ENCODE assay signal across 22 mouse cellular contexts in genomic region chrX:142276573-142276972, GRCm38 (mm10). TPM values are rescaled to one million over a fixed set of nuclear protein-coding genes. Genes with fewer than 3 reads are reported as not detected.
DNase-seq lines count a peak whose midpoint lies in the region; ATAC-seq and TF ChIP-seq lines count a peak whose summit lies in the region.
"Had no signal": no experiment of that assay in that cellular context is flagged by ENCODE, and none has a peak within 500 bp of the region (broad histone marks: within the 10 kb centered on the region; RNA-seq: fewer than 3 reads in every experiment).

No protein-coding gene starts in this region.

- no peak for TF ChIP-seq CTCF in lung, embryonic 14.5 days (IDR thresholded peaks at IDR 0.05; ENCODE audit: low read depth)

- H3K9me3 ChIP-seq in lung, embryonic 14.5 days (ENCODE audit: low read depth, low read length), result no peaks in the 10 kb centered on the region
- no peaks in the 10 kb centered on the region for H3K9me3 ChIP-seq in limb, embryonic 10.5 days (replicated peaks)
- no peaks in the 10 kb centered on the region for H3K9me3 ChIP-seq in limb, embryonic 13.5 days
- no peaks in the 10 kb centered on the region for H3K9me3 ChIP-seq in midbrain, embryonic 16.5 days (replicated peaks; ENCODE audit: control insufficient read depth, low read length, poor library complexity, severe bottlenecking)
- no peaks in the 10 kb centered on the region for H3K9me3 ChIP-seq in hindbrain, embryonic 14.5 days (ENCODE audit: control insufficient read depth, low read length)
- H3K9me3 ChIP-seq: embryonic facial prominence, embryonic 15.5 days; forebrain, embryonic 15.5 days; hindbrain, embryonic 12.5 days had no signal

- H3K4me2 ChIP-seq in lung, embryonic 14.5 days, result no peak overlapping the region
- H3K4me2 ChIP-seq in limb, embryonic 13.5 days (replicated peaks), result no peak overlapping the region
- H3K4me2 ChIP-seq in midbrain, embryonic 16.5 days (ENCODE audit: low read length), result no peak overlapping the region
- H3K4me2 ChIP-seq in hindbrain, embryonic 14.5 days (replicated peaks), result no peak overlapping the region
- H3K4me2 ChIP-seq: embryonic facial prominence, embryonic 15.5 days; forebrain, embryonic 15.5 days; heart, embryonic 11.5 days; hindbrain, embryonic 12.5 days had no signal

- ATAC-seq in lung, embryonic 14.5 days (ENCODE audit: insufficient read depth), result no peak
- ATAC-seq in limb, embryonic 13.5 days (ENCODE audit: low FRiP score, low read depth), result peak; percentile 64; the same call in 1 of the 2 replicates
- ATAC-seq in midbrain, embryonic 16.5 days, result no peak
- no peak for ATAC-seq in hindbrain, embryonic 14.5 days (ENCODE audit: low FRiP score)
- ATAC-seq: CD4-positive, CD25-positive, alpha-beta regulatory T cell, adult 4 months; forebrain, embryonic 15.5 days; hindbrain, embryonic 16.5 days had no signal

- DNase-seq in lung, embryonic 14.5 days, result peak; percentile 6
- DNase-seq in lung, postnatal 4 days, result no peak
- DNase-seq in limb, embryonic 10.5 days (ENCODE audit: low spot score), result peak; percentile 29
- no peak for DNase-seq in hindbrain, embryonic 14.5 days (ENCODE audit: low spot score)
- DNase-seq: adrenal gland, adult 2 months; adrenal gland, postnatal 14 days; cerebellum, adult 11-12 months; cerebellum, adult 8-10 months; cerebellum, postnatal 10 days; cerebellum, postnatal 36 days; embryo, embryonic 11 days; gastrocnemius, postnatal 10 days; gastrocnemius, postnatal 36 days had no signal

- no peaks in the 10 kb centered on the region for H3K36me3 ChIP-seq in lung, embryonic 14.5 days (ENCODE audit: insufficient read depth)
- H3K36me3 ChIP-seq in limb, embryonic 10.5 days, result no peaks in the 10 kb centered on the region
- H3K36me3 ChIP-seq in limb, embryonic 13.5 days, result no peaks in the 10 kb centered on the region
- H3K36me3 ChIP-seq in midbrain, embryonic 16.5 days (ENCODE audit: control insufficient read depth, insufficient read depth, low read length), result no peaks in the 10 kb centered on the region
- no peaks in the 10 kb centered on the region for H3K36me3 ChIP-seq in hindbrain, embryonic 14.5 days (replicated peaks; ENCODE audit: control insufficient read depth, insufficient read depth)
- H3K36me3 ChIP-seq: embryonic facial prominence, embryonic 15.5 days; forebrain, embryonic 15.5 days; hindbrain, embryonic 12.5 days had no signal

- H3K4me3 ChIP-seq in lung, embryonic 14.5 days (ENCODE audit: low read depth, low read length), result no peak overlapping the region
- no peak overlapping the region for H3K4me3 ChIP-seq in limb, embryonic 10.5 days
- H3K4me3 ChIP-seq in limb, embryonic 13.5 days, result no peak overlapping the region
- H3K4me3 ChIP-seq in midbrain, embryonic 16.5 days (ENCODE audit: low read depth, low read length), result no peak overlapping the region
- H3K4me3 ChIP-seq in hindbrain, embryonic 14.5 days (replicated peaks; ENCODE audit: low read length), result no peak overlapping the region
- H3K4me3 ChIP-seq: embryonic facial prominence, embryonic 15.5 days; forebrain, embryonic 15.5 days; hindbrain, embryonic 12.5 days had no signal

- no peaks in the 10 kb centered on the region for H3K4me1 ChIP-seq in lung, embryonic 14.5 days (ENCODE audit: insufficient read depth)
- H3K4me1 ChIP-seq in limb, embryonic 10.5 days, result no peaks in the 10 kb centered on the region
- no peaks in the 10 kb centered on the region for H3K4me1 ChIP-seq in limb, embryonic 13.5 days
- H3K4me1 ChIP-seq in midbrain, embryonic 16.5 days (ENCODE audit: control insufficient read depth, insufficient read depth, low read length), result no peaks in the 10 kb centered on the region
- H3K4me1 ChIP-seq in hindbrain, embryonic 14.5 days (replicated peaks; ENCODE audit: control insufficient read depth, insufficient read depth, low read length), result no peaks in the 10 kb centered on the region
- H3K4me1 ChIP-seq: embryonic facial prominence, embryonic 15.5 days; forebrain, embryonic 15.5 days; hindbrain, embryonic 12.5 days had no signal

- no peaks in the 10 kb centered on the region for H3K27me3 ChIP-seq in lung, embryonic 14.5 days (ENCODE audit: insufficient read depth, low read length)
- peaks cover 84% of the 10 kb centered on the region for H3K27me3 ChIP-seq in limb, embryonic 10.5 days (ENCODE audit: low read depth, poor library complexity, severe bottlenecking)
- peaks cover 28% of the 10 kb centered on the region; the same call in 1 of the 2 replicates for H3K27me3 ChIP-seq in limb, embryonic 13.5 days
- peaks cover 4% of the 10 kb centered on the region for H3K27me3 ChIP-seq in midbrain, embryonic 16.5 days (ENCODE audit: control insufficient read depth, insufficient read depth, low read depth, low read length)
- H3K27me3 ChIP-seq in hindbrain, embryonic 14.5 days (ENCODE audit: control insufficient read depth, insufficient read depth, low read length), result peaks cover 2% of the 10 kb centered on the region; the same call in 1 of the 2 replicates
- H3K27me3 ChIP-seq: forebrain, embryonic 15.5 days had no signal

- no peak overlapping the region for H3K9ac ChIP-seq in lung, embryonic 14.5 days
- H3K9ac ChIP-seq in limb, embryonic 13.5 days, result no peak overlapping the region
- H3K9ac ChIP-seq in midbrain, embryonic 16.5 days (ENCODE audit: low read depth, low read length), result no peak overlapping the region
- H3K9ac ChIP-seq in hindbrain, embryonic 14.5 days, result no peak overlapping the region
- H3K9ac ChIP-seq: embryonic facial prominence, embryonic 15.5 days; forebrain, embryonic 15.5 days; hindbrain, embryonic 12.5 days had no signal

- H3K27ac ChIP-seq in lung, embryonic 14.5 days (ENCODE audit: low read depth), result no peak overlapping the region
- H3K27ac ChIP-seq in limb, embryonic 10.5 days, result no peak overlapping the region
- no peak overlapping the region for H3K27ac ChIP-seq in limb, embryonic 13.5 days
- H3K27ac ChIP-seq in midbrain, embryonic 16.5 days (ENCODE audit: low read length), result no peak overlapping the region
- H3K27ac ChIP-seq in hindbrain, embryonic 14.5 days, result no peak overlapping the region
- H3K27ac ChIP-seq: embryonic facial prominence, embryonic 15.5 days; forebrain, embryonic 15.5 days; hindbrain, embryonic 12.5 days had no signal

- 17% methylated on average over 3 of the region's 3 CpGs for WGBS in lung, embryonic 14.5 days
- WGBS in limb, embryonic 10.5 days, result 52% methylated on average over 3 of the region's 3 CpGs
- WGBS in limb, embryonic 13.5 days, result 45% methylated on average over 3 of the region's 3 CpGs
- WGBS in midbrain, embryonic 16.5 days, result 64% methylated on average over 3 of the region's 3 CpGs
- WGBS in hindbrain, embryonic 14.5 days, result 70% methylated on average over 3 of the region's 3 CpGs

RNA-seq across cellular contexts. Expression of gene Kcne1l, which starts 29.5 kb away (rescaled TPM):
- 29.4 and 29.6 TPM in 2 replicates for polyA plus RNA-seq in lung, embryonic 14.5 days (2014; fragmentation: Nextera tagmentation; extraction: Ambion mirVana)
- 4.6 and 11.3 TPM in 2 replicates for polyA plus RNA-seq in limb, embryonic 10.5 days (2016; fragmentation: Nextera tagmentation; extraction: Ambion mirVana)
- polyA plus RNA-seq in limb, embryonic 13.5 days (2015; fragmentation: Nextera tagmentation; extraction: Ambion mirVana), result 50.9 and 51.1 TPM in 2 replicates
- polyA plus RNA-seq in midbrain, embryonic 16.5 days (2015; fragmentation: Nextera tagmentation; extraction: Ambion mirVana), result 22.5 and 31.3 TPM in 2 replicates
- 33.0 and 33.8 TPM in 2 replicates for polyA plus RNA-seq in hindbrain, embryonic 14.5 days (2014; fragmentation: Nextera tagmentation; extraction: Ambion mirVana)
- polyA plus RNA-seq: C2C12; CD4-positive, CD25-positive, alpha-beta regulatory T cell, adult 4 months had no signal

RNA-seq across cellular contexts. Expression of gene Nxt2, which starts 50.0 kb away (rescaled TPM):
- polyA plus RNA-seq in lung, embryonic 14.5 days (2014; fragmentation: Nextera tagmentation; extraction: Ambion mirVana), result 21.6 and 22.1 TPM in 2 replicates
- polyA plus RNA-seq in limb, embryonic 10.5 days (2016; fragmentation: Nextera tagmentation; extraction: Ambion mirVana), result 8.9 and 9.0 TPM in 2 replicates
- 12.7 and 13.3 TPM in 2 replicates for polyA plus RNA-seq in limb, embryonic 13.5 days (2015; fragmentation: Nextera tagmentation; extraction: Ambion mirVana)
- polyA plus RNA-seq in midbrain, embryonic 16.5 days (2015; fragmentation: Nextera tagmentation; extraction: Ambion mirVana), result 18.1 and 21.6 TPM in 2 replicates
- 20.4 and 25.1 TPM in 2 replicates for polyA plus RNA-seq in hindbrain, embryonic 14.5 days (2014; fragmentation: Nextera tagmentation; extraction: Ambion mirVana)

Comparison
In these comparisons a context has a peak if more than half of its experiments do, and no peak if none do; other contexts are left out.
1. DNase-seq: peak in lung, embryonic 14.5 days (single experiment) and limb, embryonic 10.5 days (single experiment); none in lung, postnatal 4 days (0 of 2) and hindbrain, embryonic 14.5 days (single experiment).